Mouse (Mus musculus) spleen, adult 2 months (tissue): ENCODE measurements around the gene Plau.

Experiments used
- CTCF ChIP-seq: fragments of 200-500 bp; IDR thresholded peaks from 2 replicates; pipeline ENCODE4 v1.5.1; 2011; ENCODE audit warnings: mild to moderate bottlenecking, inconsistent platforms; ENCODE audit not compliant: insufficient read depth, insufficient read length, insufficient replicate concordance; ENCODE audit errors: extremely low read depth
- POLR2A ChIP-seq: fragments of 200-500 bp; IDR thresholded peaks from 2 replicates; pipeline ENCODE4 v1.6.1; 2011; ENCODE audit warnings: low read depth, low read length, inconsistent platforms

- no peak for TF ChIP-seq CTCF
- TF ChIP-seq POLR2A = no peak
Measured at GRCm38 (mm10) chr14:20828524-20828923, 7.9 kb upstream of the Plau start.
